Mouse (Mus musculus): ENCODE data around the gene Gm10153.
"Not testable (repeated sequence)": the region's sequence is repeated elsewhere in the genome, so short reads cannot be mapped to it uniquely, and the experiment has no call there.

The Gm10153 gene

GRCm38 (mm10) chr7:142190289-142190688, at the start of gene Gm10153:
Gene Gm10153 (minus strand): TSS chr7:142190389.
- no peak for DNase-seq (ENCODE audit: low spot score)

- no peak for DNase-seq (ENCODE audit: low spot score)
These were observed 41.4 kb upstream of the Gm10153 start for GRCm38 (mm10) chr7:142231540-142231939.

GRCm38 (mm10) chr7:142229871-142230270, 39.7 kb upstream of the Gm10153 start, which contains the start of gene Krtap5-5:
Gene Krtap5-5 (minus strand): TSS chr7:142229971.
- not testable (repeated sequence) for DNase-seq (ENCODE audit: low spot score)

GRCm38 (mm10) chr7:142224518-142224917, 34.3 kb upstream of the Gm10153 start:
- no peak for DNase-seq (ENCODE audit: low spot score)

DNA sequence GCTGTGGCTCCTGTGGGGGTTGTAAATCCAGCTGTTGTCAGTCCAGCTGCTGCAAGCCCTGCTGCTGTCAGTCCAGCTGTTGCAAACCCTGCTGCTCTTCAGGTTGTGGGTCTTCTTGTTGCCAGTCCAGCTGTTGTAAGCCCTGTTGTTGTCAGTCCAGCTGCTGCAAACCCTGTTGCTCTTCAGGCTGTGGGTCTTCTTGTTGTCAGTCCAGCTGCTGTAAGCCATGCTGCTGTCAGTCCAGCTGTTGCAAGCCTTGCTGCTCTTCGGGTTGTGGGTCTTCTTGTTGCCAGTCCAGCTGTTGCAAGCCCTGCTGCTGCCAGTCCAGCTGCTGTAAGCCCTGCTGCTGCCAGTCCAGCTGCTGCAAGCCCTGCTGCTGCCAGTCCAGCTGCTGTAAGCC, 21.9 kb upstream of the Gm10153 start:
- not testable (repeated sequence) for DNase-seq (ENCODE audit: low spot score)

DNA sequence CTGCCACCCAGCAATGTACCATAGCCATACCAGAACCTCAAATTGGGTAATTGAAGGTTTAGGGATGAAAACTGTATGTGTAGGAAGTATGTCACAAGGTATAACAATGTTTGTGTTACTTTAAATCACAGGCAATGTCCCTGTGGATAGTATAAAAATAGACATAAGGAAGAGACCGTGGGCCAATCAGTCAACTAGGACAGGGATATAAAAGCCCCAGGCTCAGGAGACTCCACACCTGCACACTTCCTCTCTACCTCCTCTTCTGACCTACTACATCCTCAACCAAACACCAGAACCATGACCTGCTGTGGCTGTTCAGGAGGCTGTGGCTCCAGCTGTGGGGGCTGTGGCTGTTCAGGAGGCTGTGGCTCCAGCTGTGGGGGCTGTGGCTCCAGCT, 21.4 kb upstream of the Gm10153 start, which contains the start of gene Gm7579:
Gene Gm7579 (plus strand): TSS at position 301 of the 400 bp plus-strand sequence.
- no peak for DNase-seq (ENCODE audit: low spot score)

- not testable (repeated sequence) for DNase-seq (ENCODE audit: low spot score)
These were observed 16.7 kb upstream of the Gm10153 start for GRCm38 (mm10) chr7:142206891-142207290.

DNA sequence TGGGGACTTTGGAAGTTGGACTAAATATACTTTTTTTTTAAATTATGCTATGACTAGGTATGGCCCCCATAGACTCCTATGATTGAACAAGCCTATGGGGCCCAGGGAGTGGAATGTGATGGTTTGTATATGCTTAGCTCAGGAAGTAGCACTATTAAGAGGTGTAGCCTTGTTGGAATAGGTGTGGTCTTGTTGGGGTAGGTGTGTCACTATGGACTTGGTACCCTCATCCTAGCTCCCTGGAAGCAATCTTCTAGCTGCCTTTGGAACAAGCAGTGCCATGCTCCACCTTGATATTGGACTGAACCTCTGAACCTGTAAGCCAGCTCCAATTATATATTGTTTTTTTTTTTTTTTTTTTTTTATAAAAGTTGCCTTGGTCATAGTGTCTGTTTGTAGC, 15.3 kb upstream of the Gm10153 start:
- no peak for DNase-seq (ENCODE audit: low spot score)

GRCm38 (mm10) chr7:142201064-142201463, 10.9 kb upstream of the Gm10153 start, which contains the start of gene Krtap5-3:
Gene Krtap5-3 (plus strand): TSS chr7:142201364.
- DNase-seq (ENCODE audit: low spot score) = no peak

GRCm38 (mm10) chr7:142198748-142199147, 8.6 kb upstream of the Gm10153 start:
- DNase-seq (ENCODE audit: low spot score) = no peak

GRCm38 (mm10) chr7:142188156-142188555, 2.0 kb downstream of the Gm10153 start:
- no peak for DNase-seq (ENCODE audit: low spot score)

- DNase-seq (ENCODE audit: low spot score) = no peak
These were observed 9.2 kb downstream of the Gm10153 start for GRCm38 (mm10) chr7:142181021-142181420.

DNA sequence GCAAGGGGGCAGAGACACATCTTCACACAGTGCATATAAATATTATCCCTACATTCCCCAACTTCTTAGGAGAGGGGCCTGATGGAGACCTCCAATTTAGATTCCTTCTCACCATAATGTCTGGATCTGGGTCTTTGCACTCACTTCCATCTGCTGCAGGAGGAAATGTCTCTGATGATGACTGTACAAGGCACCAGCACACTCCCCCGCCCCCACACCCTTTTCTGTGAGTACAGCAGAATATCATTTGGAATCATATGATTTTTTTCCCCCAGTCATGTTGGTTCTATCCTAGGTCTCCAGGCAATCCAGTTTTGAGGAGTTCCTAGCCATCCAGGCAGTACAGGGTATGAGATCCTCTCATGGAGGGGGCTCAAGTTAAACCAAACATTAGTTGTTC, 11.5 kb downstream of the Gm10153 start:
- no peak for DNase-seq (ENCODE audit: low spot score)

DNA sequence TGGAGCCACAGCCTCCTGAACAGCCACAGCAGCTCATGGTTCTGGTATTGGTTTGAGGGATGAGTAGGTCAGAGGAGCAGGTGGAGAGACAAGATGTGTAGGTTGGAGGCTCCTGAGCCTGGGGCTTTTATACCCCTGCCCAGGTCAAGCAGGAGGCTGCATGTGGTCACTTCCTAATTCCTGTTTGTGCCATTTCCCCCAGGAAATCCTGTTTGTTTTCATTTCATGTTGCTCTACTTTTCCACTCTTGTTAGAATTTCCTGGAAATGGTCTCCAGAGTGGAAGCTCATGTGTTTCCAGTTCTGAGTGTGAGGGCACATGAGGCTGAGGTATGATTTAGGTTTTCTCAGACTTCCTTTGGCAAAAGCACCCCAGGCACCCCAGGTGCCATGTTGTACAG, 14.3 kb downstream of the Gm10153 start, which contains the start of gene Krtap5-2:
Gene Krtap5-2 (minus strand): TSS at position 101 of the 400 bp plus-strand sequence.
- DNase-seq (ENCODE audit: low spot score) = not testable (repeated sequence)

- no peak for DNase-seq (ENCODE audit: low spot score)
These were observed 20.4 kb downstream of the Gm10153 start for GRCm38 (mm10) chr7:142169836-142170235.

GRCm38 (mm10) chr7:142165639-142166038, 24.6 kb downstream of the Gm10153 start, which contains the start of gene Gm4553:
Gene Gm4553 (minus strand): TSS chr7:142165739.
- DNase-seq (ENCODE audit: low spot score) = not testable (repeated sequence)

DNA sequence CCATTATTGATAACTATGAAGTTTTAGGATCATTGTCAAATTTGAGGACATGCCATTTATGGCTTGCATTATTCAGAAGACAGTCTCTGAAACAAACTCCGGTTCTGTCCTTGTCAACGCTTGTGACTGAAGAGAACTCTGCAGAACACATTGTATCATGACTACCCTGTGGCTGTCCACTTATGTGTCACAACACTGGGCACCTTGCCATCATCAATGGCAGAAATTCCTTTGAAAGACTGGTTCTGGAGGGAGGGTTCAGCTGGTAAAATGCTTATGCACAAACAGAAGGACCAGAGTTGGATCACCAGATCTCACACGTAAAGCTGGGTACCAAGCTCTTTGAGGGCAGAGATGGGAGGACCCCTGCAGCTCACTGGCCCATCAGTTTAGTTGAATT, 30.8 kb downstream of the Gm10153 start:
- no peak for DNase-seq (ENCODE audit: low spot score)

- DNase-seq (ENCODE audit: low spot score) = not testable (repeated sequence)
These were observed 33.2 kb downstream of the Gm10153 start, which contains the start of gene Gm29735 for GRCm38 (mm10) chr7:142157013-142157412. Gene Gm29735 (minus strand): TSS chr7:142157113.

GRCm38 (mm10) chr7:142155308-142155707, 34.9 kb downstream of the Gm10153 start:
- DNase-seq (ENCODE audit: low spot score) = no peak

DNA sequence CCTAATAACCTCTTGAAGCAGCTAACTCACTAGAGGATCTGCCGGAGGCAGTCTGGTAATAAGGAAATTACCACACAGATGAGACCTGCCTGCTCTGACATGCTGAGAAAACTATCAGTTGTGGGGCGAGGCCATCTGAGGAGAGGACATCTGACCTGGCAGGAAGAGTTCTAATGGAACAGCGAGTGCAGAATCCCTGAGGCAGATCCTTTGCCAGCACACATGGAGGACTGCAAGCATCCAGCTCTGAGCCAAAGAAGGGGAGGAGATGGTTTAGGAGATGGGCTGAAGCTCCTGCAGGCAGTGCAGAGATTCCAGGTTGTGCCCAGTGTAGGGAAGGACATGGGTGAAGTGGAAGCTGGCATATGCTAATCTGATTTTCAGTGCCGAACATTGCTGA, 38.0 kb downstream of the Gm10153 start:
- DNase-seq (ENCODE audit: low spot score) = no peak

DNA sequence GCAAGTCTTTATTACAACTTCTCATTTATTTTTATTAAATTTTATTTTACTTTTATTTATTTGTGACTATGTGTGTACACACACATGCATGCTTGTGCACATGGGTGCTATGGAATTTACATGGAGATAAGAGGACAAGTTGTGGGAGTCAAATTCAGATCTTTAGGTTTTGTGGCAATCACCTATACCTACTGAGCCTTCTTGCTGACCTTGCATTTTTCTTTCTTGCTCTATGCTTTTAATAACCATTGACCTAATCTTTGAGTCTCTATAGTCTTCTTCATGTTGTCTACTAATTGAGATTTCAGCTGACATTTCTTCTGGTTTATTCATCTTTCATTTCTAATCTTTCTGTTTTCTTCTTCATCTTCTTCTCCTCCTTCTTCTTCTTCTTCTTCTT, 41.6 kb downstream of the Gm10153 start:
- DNase-seq (ENCODE audit: low spot score) = no peak

GRCm38 (mm10) chr7:142146033-142146432, 44.2 kb downstream of the Gm10153 start:
- peak; percentile 14 for DNase-seq (ENCODE audit: low spot score)

- DNase-seq (ENCODE audit: low spot score) = no peak
These were observed 44.7 kb downstream of the Gm10153 start for GRCm38 (mm10) chr7:142145413-142145940.

GRCm38 (mm10) chr7:142144507-142144906, 45.7 kb downstream of the Gm10153 start, which contains the start of gene Gm45337:
Gene Gm45337 (minus strand): TSS chr7:142144607.
- no peak for DNase-seq (ENCODE audit: low spot score)
